Comparison of ENCODE assay signal across 9 mouse cellular contexts in the genomic region with DNA sequence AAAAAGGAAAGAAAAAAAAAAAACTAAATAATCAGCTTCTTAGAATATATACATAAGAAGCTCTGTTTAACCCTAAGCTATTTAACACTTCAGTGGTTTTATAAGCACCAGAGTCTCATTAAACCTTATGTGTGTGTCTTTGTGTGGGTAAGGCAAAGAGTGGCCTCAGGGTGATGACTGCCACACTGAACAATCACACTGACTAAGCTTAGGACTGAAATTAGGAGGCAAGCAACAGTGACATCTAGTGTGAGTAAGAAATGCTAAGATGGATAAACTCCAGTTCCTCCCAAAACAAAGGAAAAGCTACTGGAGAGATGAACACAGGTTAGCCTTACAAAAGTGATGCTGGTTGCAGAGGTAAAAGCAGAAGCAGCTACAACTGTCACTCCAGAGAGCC.
DNase-seq lines count a peak whose midpoint lies in the region; ATAC-seq and TF ChIP-seq lines count a peak whose summit lies in the region.
"Had no signal": no experiment of that assay in that cellular context is flagged by ENCODE, and none has a peak within 500 bp of the region (broad histone marks: within the 10 kb centered on the region; RNA-seq: fewer than 3 reads in every experiment).

No protein-coding gene starts in this region.

- intact Hi-C loops in heart, postnatal 36 days (cut with DNase I): no loop called here

- CTCF ChIA-PET in Patski (lab: Charles Lee): interaction anchor here (0.6 kb wide), 1 partner anchor 214 kb away, joined by 3 read pairs; no protein-coding TSS in a partner anchor

- no peak overlapping the region for H3K4me3 ChIP-seq in heart, postnatal 0 days (ENCODE audit: low read depth, low read length)
- H3K4me3 ChIP-seq in forebrain, embryonic 10.5 days: no peak overlapping the region
- H3K4me3 ChIP-seq in midbrain, embryonic 15.5 days: no peak overlapping the region
- H3K4me3 ChIP-seq: stomach, embryonic 15.5 days had no signal

- no peaks in the 10 kb centered on the region for H3K27me3 ChIP-seq in heart, postnatal 0 days (ENCODE audit: control insufficient read depth, insufficient read depth, low read length)
- no peaks in the 10 kb centered on the region for H3K27me3 ChIP-seq in Patski
- H3K27me3 ChIP-seq in forebrain, embryonic 10.5 days (ENCODE audit: poor library complexity, severe bottlenecking): no peaks in the 10 kb centered on the region
- no peaks in the 10 kb centered on the region for H3K27me3 ChIP-seq in midbrain, embryonic 15.5 days (replicated peaks)
- H3K27me3 ChIP-seq: stomach, embryonic 15.5 days had no signal

- no peak overlapping the region for H3K9ac ChIP-seq in heart, postnatal 0 days (replicated peaks; ENCODE audit: low read depth, low read length)
- no peak overlapping the region for H3K9ac ChIP-seq in midbrain, embryonic 15.5 days
- H3K9ac ChIP-seq: stomach, embryonic 15.5 days had no signal

- ATAC-seq in heart, postnatal 0 days (ENCODE audit: insufficient read depth, low read depth): no peak
- ATAC-seq in Patski: no peak
- peak; percentile 93 for ATAC-seq in midbrain, embryonic 15.5 days (replicated peaks)
- ATAC-seq in megakaryocyte, adult 5-6 weeks (ENCODE audit: poor library complexity, severe bottlenecking): no peak

- H3K4me2 ChIP-seq in heart, postnatal 0 days (ENCODE audit: low read depth, low read length): no peak overlapping the region
- no peak overlapping the region for H3K4me2 ChIP-seq in midbrain, embryonic 15.5 days
- H3K4me2 ChIP-seq: stomach, embryonic 15.5 days had no signal

- no peak overlapping the region for H3K27ac ChIP-seq in heart, postnatal 0 days (ENCODE audit: low read depth)
- H3K27ac ChIP-seq in forebrain, embryonic 10.5 days: peak overlapping the region; percentile 51; the same call in 1 of the 2 replicates
- no peak overlapping the region for H3K27ac ChIP-seq in midbrain, embryonic 15.5 days
- H3K27ac ChIP-seq: stomach, embryonic 15.5 days had no signal

- no peaks in the 10 kb centered on the region for H3K9me3 ChIP-seq in heart, postnatal 0 days (replicated peaks; ENCODE audit: control insufficient read depth, low read length)
- H3K9me3 ChIP-seq in forebrain, embryonic 10.5 days: no peaks in the 10 kb centered on the region
- H3K9me3 ChIP-seq in midbrain, embryonic 15.5 days: no peaks in the 10 kb centered on the region
- H3K9me3 ChIP-seq: stomach, embryonic 15.5 days had no signal

- peak; percentile 24; the same call in 1 of the 2 replicates for TF ChIP-seq CTCF in heart, postnatal 0 days (IDR thresholded peaks at IDR 0.05; ENCODE audit: low read depth)
- TF ChIP-seq CTCF in Patski (IDR thresholded peaks at IDR 0.05): peak; percentile 15

- TF ChIP-seq EP300 in heart, postnatal 0 days (IDR thresholded peaks at IDR 0.05; ENCODE audit: low read depth): no peak

- no peaks in the 10 kb centered on the region for H3K4me1 ChIP-seq in heart, postnatal 0 days (ENCODE audit: control insufficient read depth, insufficient read depth)
- peaks cover 23% of the 10 kb centered on the region for H3K4me1 ChIP-seq in forebrain, embryonic 10.5 days
- no peaks in the 10 kb centered on the region for H3K4me1 ChIP-seq in midbrain, embryonic 15.5 days
- H3K4me1 ChIP-seq: stomach, embryonic 15.5 days had no signal

- H3K36me3 ChIP-seq in heart, postnatal 0 days (replicated peaks; ENCODE audit: control insufficient read depth, insufficient read depth, low read length): no peaks in the 10 kb centered on the region
- H3K36me3 ChIP-seq in forebrain, embryonic 10.5 days (replicated peaks): no peaks in the 10 kb centered on the region
- no peaks in the 10 kb centered on the region for H3K36me3 ChIP-seq in midbrain, embryonic 15.5 days (replicated peaks)
- H3K36me3 ChIP-seq: stomach, embryonic 15.5 days had no signal

- in situ Hi-C loops in Patski (cut with MboI; ENCODE audit: low pct_unique_long_range_greater_than_20kb): no loop called here

- no peak for DNase-seq in heart, postnatal 0 days (ENCODE audit: low spot score)
- DNase-seq in heart, postnatal 36 days: no peak
- no peak for DNase-seq in Patski (ENCODE audit: low read depth, low spot score)
- peak; percentile 20 for DNase-seq in forebrain, embryonic 10.5 days (ENCODE audit: extremely low spot score, low spot score)
- DNase-seq in adrenal gland, postnatal 4 days (ENCODE audit: low spot score in 2 of 2): no peak
- no peak for DNase-seq in c-Kit-positive CD71-positive TER-119-positive erythroid progenitor cells, embryonic 14.5 days (ENCODE audit: low spot score)

- POLR2A ChIA-PET in Patski (lab: Charles Lee): no interaction called here
